Mouse (Mus musculus): ENCODE results near the gene Dock1.

The Dock1 gene

GRCm38 (mm10) chr7:134757605-134758004 lies 87.2 kb downstream of the Dock1 start:
- no peak for DNase-seq

GRCm38 (mm10) chr7:134761799-134762198 lies 91.3 kb downstream of the Dock1 start:
- no peak for DNase-seq

- no peak for DNase-seq
These were observed 94.7 kb downstream of the Dock1 start for GRCm38 (mm10) chr7:134765130-134765529.

- no peak for DNase-seq
These were observed 100.9 kb downstream of the Dock1 start for GRCm38 (mm10) chr7:134771314-134771713.

GRCm38 (mm10) chr7:134772363-134772762 lies 101.9 kb downstream of the Dock1 start:
- no peak for DNase-seq

- no peak for DNase-seq
These were observed 102.6 kb downstream of the Dock1 start for GRCm38 (mm10) chr7:134772867-134773590.

- DNase-seq = no peak
These were observed 103.4 kb downstream of the Dock1 start for GRCm38 (mm10) chr7:134773761-134774415.

- no peak for DNase-seq
These were observed 104.2 kb downstream of the Dock1 start for GRCm38 (mm10) chr7:134774468-134775162.

GRCm38 (mm10) chr7:134775671-134776070 lies 105.2 kb downstream of the Dock1 start:
- DNase-seq = no peak

GRCm38 (mm10) chr7:134776306-134776705 lies 105.9 kb downstream of the Dock1 start:
- no peak for DNase-seq

GRCm38 (mm10) chr7:134779761-134780160 lies 109.3 kb downstream of the Dock1 start:
- no peak for DNase-seq

GRCm38 (mm10) chr7:134787110-134787509 lies 116.7 kb downstream of the Dock1 start:
- DNase-seq = no peak

GRCm38 (mm10) chr7:134794889-134795288 lies 124.4 kb downstream of the Dock1 start:
- no peak for DNase-seq

- no peak for DNase-seq
These were observed 129.6 kb downstream of the Dock1 start for GRCm38 (mm10) chr7:134800079-134800478.

- no peak for DNase-seq
These were observed 134.0 kb downstream of the Dock1 start for GRCm38 (mm10) chr7:134804422-134804821.

- DNase-seq = no peak
These were observed 136.3 kb downstream of the Dock1 start for GRCm38 (mm10) chr7:134806799-134807198.

GRCm38 (mm10) chr7:134808406-134808805 lies 138.0 kb downstream of the Dock1 start:
- DNase-seq = no peak

- DNase-seq = no peak
These were observed 139.0 kb downstream of the Dock1 start for GRCm38 (mm10) chr7:134809241-134809975.

GRCm38 (mm10) chr7:134818471-134818870 lies 148.0 kb downstream of the Dock1 start:
- DNase-seq = no peak

GRCm38 (mm10) chr7:134821264-134821663 lies 150.8 kb downstream of the Dock1 start:
- DNase-seq = no peak

- DNase-seq = no peak
These were observed 151.6 kb downstream of the Dock1 start for GRCm38 (mm10) chr7:134822006-134822405.

GRCm38 (mm10) chr7:134823891-134824290 lies 153.4 kb downstream of the Dock1 start:
- DNase-seq = no peak

- DNase-seq = no peak
These were observed 169.6 kb downstream of the Dock1 start for GRCm38 (mm10) chr7:134840066-134840465.

All from thymus, postnatal 25 days (tissue).